Mouse (Mus musculus) testis, postnatal 10 days (tissue): Measurements from ENCODE around the gene Plekhg5.
"Not testable (repeated sequence)": the region's sequence is repeated elsewhere in the genome, so short reads cannot be mapped to it uniquely, and the experiment has no call there.

Experiments
- DNase-seq: peaks from one replicate; pipeline ENCODE4 v3.0.0; 2021; ENCODE audit warnings: low spot score

The Plekhg5 gene

GRCm38 (mm10) chr4:152072121-152072601, at the start of gene Plekhg5:
TSS of gene Plekhg5 (plus strand) at chr4:152072498.
- DNase-seq = no peak

GRCm38 (mm10) chr4:152022506-152022905, 49.8 kb upstream of the Plekhg5 start:
- no peak for DNase-seq

GRCm38 (mm10) chr4:152024525-152024924, 47.8 kb upstream of the Plekhg5 start:
- DNase-seq = no peak

GRCm38 (mm10) chr4:152026751-152027508, 45.4 kb upstream of the Plekhg5 start:
- DNase-seq = peak; percentile 72

- DNase-seq = peak; percentile 96
Measured at GRCm38 (mm10) chr4:152027524-152027923, 44.8 kb upstream of the Plekhg5 start, which contains the start of gene Zbtb48. TSS of gene Zbtb48 (minus strand) at chr4:152027671.

GRCm38 (mm10) chr4:152028456-152028855, 43.8 kb upstream of the Plekhg5 start:
- DNase-seq = no peak

GRCm38 (mm10) chr4:152029087-152029486, 43.2 kb upstream of the Plekhg5 start:
- DNase-seq = no peak

GRCm38 (mm10) chr4:152029997-152030396, 42.3 kb upstream of the Plekhg5 start:
- DNase-seq = no peak

GRCm38 (mm10) chr4:152032922-152033321, 39.4 kb upstream of the Plekhg5 start:
- DNase-seq = no peak

GRCm38 (mm10) chr4:152036464-152036863, 35.8 kb upstream of the Plekhg5 start:
- not testable (repeated sequence) for DNase-seq

GRCm38 (mm10) chr4:152038225-152038984, 33.9 kb upstream of the Plekhg5 start, which contains the start of gene Tas1r1:
TSS of gene Tas1r1 (minus strand) at chr4:152038568.
- DNase-seq = peak; percentile 41

GRCm38 (mm10) chr4:152038985-152039830, 33.1 kb upstream of the Plekhg5 start, which contains the start of gene Nol9:
TSS of gene Nol9 (plus strand) at chr4:152039321.
- DNase-seq = peak; percentile 98

- DNase-seq = no peak
Measured at GRCm38 (mm10) chr4:152039831-152040310, 32.4 kb upstream of the Plekhg5 start.

- DNase-seq = no peak
Measured at GRCm38 (mm10) chr4:152041924-152042641, 30.2 kb upstream of the Plekhg5 start.

GRCm38 (mm10) chr4:152043171-152043570, 29.1 kb upstream of the Plekhg5 start:
- DNase-seq = no peak

- DNase-seq = no peak
Measured at GRCm38 (mm10) chr4:152044609-152045008, 27.7 kb upstream of the Plekhg5 start.

- DNase-seq = no peak
Measured at GRCm38 (mm10) chr4:152062390-152063110, 9.7 kb upstream of the Plekhg5 start.

- no peak for DNase-seq
Measured at GRCm38 (mm10) chr4:152067280-152067679, 5.0 kb upstream of the Plekhg5 start.

GRCm38 (mm10) chr4:152068166-152068724, 4.1 kb upstream of the Plekhg5 start:
- DNase-seq = no peak

GRCm38 (mm10) chr4:152069245-152069644, 3.1 kb upstream of the Plekhg5 start:
- no peak for DNase-seq
